Mouse (Mus musculus) heart, embryonic 10.5 days (tissue): ENCODE data around the gene Usp32. TPM values are rescaled to one million over a fixed set of nuclear protein-coding genes. Genes with fewer than 3 reads are reported as not detected.

Experiments used
- DNase-seq: peaks from one replicate; pipeline ENCODE4 v3.0.0-alpha.2; 2017; ENCODE audit warnings: low spot score
- H3K27ac ChIP-seq: fragments of 300-500 bp; sonication (generic); 2 replicates; pipeline ENCODE4 v1.5.1; 2016; ENCODE audit warnings: mild to moderate bottlenecking
- H3K27me3 ChIP-seq: fragments of 300-500 bp; sonication (generic); 2 replicates; pipeline ENCODE4 v1.6.1; 2016; ENCODE audit warnings: mild to moderate bottlenecking; ENCODE audit not compliant: poor library complexity, insufficient read depth, severe bottlenecking
- H3K36me3 ChIP-seq: fragments of 300-500 bp; sonication (generic); 2 replicates; pipeline ENCODE4 v1.6.1; 2016; ENCODE audit warnings: mild to moderate bottlenecking, moderate library complexity
- H3K4me1 ChIP-seq: fragments of 300-500 bp; sonication (generic); 2 replicates; pipeline ENCODE4 v1.6.1; 2016; ENCODE audit warnings: mild to moderate bottlenecking
- H3K4me3 ChIP-seq: fragments of 300-500 bp; sonication (generic); 2 replicates; pipeline ENCODE4 v1.5.1; 2016; ENCODE audit warnings: mild to moderate bottlenecking, moderate library complexity
- H3K9me3 ChIP-seq: fragments of 300-500 bp; sonication (generic); 2 replicates; pipeline ENCODE4 v1.6.1; 2016; ENCODE audit warnings: mild to moderate bottlenecking, moderate library complexity
- WGBS: fragments of 180-500 bp; shearing (Covaris S2); methylation state at CpG from one replicate; pipeline ENCODE4 v1.1.7; 2016; 5-methylcytosine and 5-hydroxymethylcytosine counted together
- polyA plus RNA-seq: library from polyadenylated mRNA; unstranded; fragments of >200 nt; fragmentation: Nextera tagmentation; extraction: Ambion mirVana; gene quantifications from 2 replicates; pipeline ENCODE4 v1.2.1, GENCODE M21; 2016

Usp32 gene
- polyA plus RNA-seq = 4.3 and 5.0 TPM in 2 replicates

DNA sequence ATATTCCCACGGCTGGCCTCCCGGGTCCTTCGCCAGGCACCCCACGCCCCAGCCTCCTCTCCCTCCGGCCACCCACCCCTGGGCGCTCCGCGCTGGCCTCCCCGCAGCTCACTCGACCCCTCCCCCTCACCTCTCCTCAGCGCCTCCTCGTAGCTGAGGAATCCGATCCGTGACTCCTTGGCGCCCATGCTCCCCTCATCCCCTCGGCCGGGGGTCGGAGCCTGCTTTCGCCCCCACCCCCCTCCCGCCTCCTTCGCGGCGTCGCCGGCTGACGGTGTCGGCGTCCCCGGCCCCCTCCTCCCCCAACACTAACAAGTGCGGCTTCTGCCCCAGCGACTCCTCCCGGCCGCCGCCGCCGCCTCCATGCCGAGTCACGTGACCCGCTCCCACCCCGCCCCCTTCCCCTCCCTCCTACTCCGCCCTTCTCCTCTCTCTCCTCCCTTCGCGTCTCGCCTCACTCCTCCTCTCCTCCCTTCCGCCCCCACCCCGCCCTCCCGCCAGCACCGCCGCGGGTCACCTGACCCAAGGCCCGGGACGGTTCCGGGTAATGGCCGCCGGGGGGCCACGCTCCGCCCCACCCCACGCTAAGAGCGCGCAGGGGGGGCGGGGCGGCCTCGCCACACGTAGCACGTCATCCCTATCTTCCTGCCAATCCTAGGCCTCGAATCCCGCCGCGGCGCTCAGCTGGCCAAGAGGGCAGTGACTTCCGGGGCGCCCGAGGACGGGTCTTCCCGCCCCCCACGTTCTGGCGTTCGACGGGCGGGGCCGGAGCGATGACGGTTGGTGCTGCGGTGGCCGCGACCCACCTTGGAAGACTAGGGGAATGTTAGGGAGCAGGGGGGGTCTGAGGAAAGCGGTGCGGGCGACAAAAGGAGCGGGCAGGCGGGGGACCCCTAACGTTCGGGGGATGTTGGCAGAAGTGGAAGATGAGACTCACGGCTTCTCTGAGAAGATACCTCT is at the start of gene Usp32:
Usp32 (minus strand) TSS at position 581 of the 960 bp plus-strand sequence.
- peaks cover 10% of the 10 kb centered on the region for H3K4me1 ChIP-seq
- under 1% methylated on average over 90 of the region's 94 CpGs for WGBS
- peak within 1 kb of the TSS; percentile 96 for H3K27ac ChIP-seq
- H3K27me3 ChIP-seq = no peaks in the 10 kb centered on the region
- no peaks in the 10 kb centered on the region for H3K36me3 ChIP-seq
- H3K4me3 ChIP-seq = peak within 1 kb of the TSS; percentile 97
- DNase-seq = peak; percentile 99
- no peaks in the 10 kb centered on the region for H3K9me3 ChIP-seq

DNA sequence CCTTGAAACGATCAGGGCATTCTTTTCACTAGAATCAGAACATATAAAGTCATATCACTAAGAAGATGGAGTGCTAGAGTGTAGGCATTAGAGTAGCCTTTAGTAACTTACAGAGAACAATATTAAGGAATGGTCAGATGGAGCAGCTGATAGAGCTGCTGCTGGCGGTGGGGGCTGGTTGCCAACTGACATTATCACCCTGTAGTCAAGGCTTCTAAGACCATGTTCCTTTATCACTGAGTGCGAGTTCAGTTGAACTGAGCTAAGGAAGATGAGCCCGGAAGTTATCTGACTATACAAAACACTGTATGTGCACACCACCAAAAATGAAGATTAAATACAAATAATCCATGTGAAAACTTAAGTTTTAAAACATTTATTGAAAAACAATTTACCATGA is 49.1 kb upstream of the Usp32 start:
- Histone ChIP-seq H3K27me3 (no peaks in the 10 kb centered on the region), H3K27ac (no peak overlapping the region), H3K4me1 (no peaks in the 10 kb centered on the region), H3K36me3 (peaks cover 56% of the 10 kb centered on the region), H3K4me3 (no peak overlapping the region), H3K9me3 (no peaks in the 10 kb centered on the region)
- no peak for DNase-seq
- 86% methylated on average over 4 of the region's 4 CpGs for WGBS

DNA sequence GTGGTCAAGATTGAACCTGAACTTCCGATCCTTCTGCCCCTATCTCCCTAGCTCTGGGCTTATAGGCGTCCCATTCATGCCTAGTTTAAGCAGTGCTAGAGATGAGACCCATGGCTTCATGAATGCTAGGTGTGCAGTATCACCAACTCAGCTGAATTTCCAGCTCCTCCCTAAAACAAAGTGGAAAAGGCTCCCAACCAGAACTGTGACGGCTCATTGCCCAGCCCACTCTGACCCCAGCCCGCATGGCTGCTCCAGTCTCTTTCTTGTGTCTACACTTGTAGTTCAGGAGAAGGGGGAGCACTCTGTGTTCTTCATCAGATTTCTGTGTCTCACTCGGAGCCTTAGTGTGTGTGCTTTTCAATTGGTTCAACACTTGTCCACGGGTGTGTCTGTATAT is 44.9 kb upstream of the Usp32 start:
- H3K9me3 ChIP-seq = no peaks in the 10 kb centered on the region
- H3K27ac ChIP-seq = no peak overlapping the region
- WGBS = 88% methylated on average over 6 of the region's 6 CpGs
- no peaks in the 10 kb centered on the region for H3K27me3 ChIP-seq
- H3K36me3 ChIP-seq = peaks cover 16% of the 10 kb centered on the region
- H3K4me3 ChIP-seq = no peak overlapping the region
- peaks cover 4% of the 10 kb centered on the region; the same call in 1 of the 2 replicates for H3K4me1 ChIP-seq
- no peak for DNase-seq

DNA sequence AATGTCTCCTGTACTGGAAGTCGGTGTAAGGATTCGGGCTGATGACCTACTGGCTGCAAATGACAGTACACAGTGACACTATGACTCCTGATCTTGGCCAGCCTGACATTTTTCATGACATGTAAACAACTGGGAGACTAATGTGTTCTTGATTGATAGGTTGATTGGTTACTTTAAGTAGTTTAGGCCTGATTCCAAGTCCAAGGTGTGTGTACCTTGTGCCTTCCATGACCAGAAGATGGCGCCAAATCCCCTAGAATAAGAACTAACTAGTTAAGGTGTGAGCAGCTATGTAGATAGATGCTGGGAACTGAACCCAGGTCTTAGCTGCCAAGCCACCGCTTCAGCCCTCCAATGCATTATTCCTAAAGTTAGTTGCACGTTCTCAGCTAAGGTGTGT is 44.1 kb upstream of the Usp32 start:
- no peak for DNase-seq
- Histone ChIP-seq H3K27me3 (no peaks in the 10 kb centered on the region), H3K27ac (no peak overlapping the region), H3K4me1 (peaks cover 4% of the 10 kb centered on the region; the same call in 1 of the 2 replicates), H3K4me3 (no peak overlapping the region), H3K9me3 (no peaks in the 10 kb centered on the region), H3K36me3 (peaks cover 9% of the 10 kb centered on the region)
- WGBS = 64% methylated on average over 5 of the region's 5 CpGs

DNA sequence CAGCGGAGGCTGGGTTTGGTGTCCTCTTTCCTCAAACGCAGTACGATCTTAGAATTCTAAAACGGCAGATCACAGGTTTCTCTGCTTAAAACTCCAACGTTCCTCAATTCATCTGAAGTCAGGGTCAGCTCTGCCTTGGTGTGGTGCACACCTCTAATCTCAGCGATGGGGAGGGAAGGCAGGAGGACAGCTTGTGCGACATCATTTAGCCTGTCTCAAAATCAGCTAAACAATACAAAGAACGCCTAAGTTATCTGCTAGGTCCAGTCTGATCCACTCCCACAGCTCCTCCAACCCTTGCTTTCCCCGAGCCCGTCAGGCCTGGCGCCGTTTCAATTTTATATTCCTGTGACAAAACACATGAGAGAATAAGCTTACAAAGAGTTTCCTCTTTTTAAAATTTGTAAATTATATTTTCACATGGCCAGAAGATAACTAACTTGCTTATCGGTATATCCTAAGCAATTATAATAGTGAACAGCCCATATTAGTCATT is 43.4 kb upstream of the Usp32 start:
- no peaks in the 10 kb centered on the region for H3K9me3 ChIP-seq
- peaks cover 2% of the 10 kb centered on the region; the same call in 1 of the 2 replicates for H3K36me3 ChIP-seq
- peak overlapping the region; percentile 56 for H3K4me3 ChIP-seq
- DNase-seq = no peak
- H3K27ac ChIP-seq = peak overlapping the region; percentile 60; the same call in 1 of the 2 replicates
- H3K4me1 ChIP-seq = peaks cover 4% of the 10 kb centered on the region; the same call in 1 of the 2 replicates
- peaks cover 1% of the 10 kb centered on the region; the same call in 1 of the 2 replicates for H3K27me3 ChIP-seq
- 27% methylated on average over 13 of the region's 13 CpGs for WGBS

DNA sequence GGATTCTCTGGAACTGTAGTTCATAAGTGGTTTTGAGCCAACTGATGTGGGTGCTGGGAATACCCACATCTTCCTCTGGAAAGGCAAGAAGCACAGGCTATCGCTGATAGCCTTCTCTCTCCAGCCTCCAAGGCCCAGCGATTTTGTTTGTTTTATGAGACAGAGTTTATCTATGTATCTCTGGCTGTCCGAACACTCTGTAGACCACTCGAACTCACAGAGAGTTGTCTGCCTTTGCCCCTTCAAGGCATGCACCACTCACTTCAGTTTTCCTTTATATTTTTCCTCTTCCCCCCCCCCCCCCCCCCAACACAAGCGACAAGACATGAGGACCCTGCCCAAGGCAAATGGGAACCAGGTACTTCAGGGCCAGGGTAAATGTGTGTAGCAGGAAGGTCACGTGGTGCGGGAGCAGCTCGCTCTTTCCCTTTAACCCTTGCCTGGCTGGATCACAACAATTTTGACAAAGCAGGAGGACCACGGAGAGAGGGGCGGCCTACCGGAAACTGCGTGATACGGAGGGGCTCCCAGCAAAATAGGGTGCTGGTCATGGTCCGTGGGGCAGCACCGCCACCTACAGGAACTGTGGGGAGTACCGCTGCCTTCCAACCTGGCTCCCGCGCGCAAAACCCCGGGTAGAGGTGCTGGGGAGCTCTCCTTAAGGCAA is 42.8 kb upstream of the Usp32 start:
- WGBS = 3% methylated on average over 20 of the region's 20 CpGs
- Histone ChIP-seq H3K27ac (peak overlapping the region; percentile 60), H3K4me1 (peaks cover 4% of the 10 kb centered on the region; the same call in 1 of the 2 replicates), H3K36me3 (no peaks in the 10 kb centered on the region), H3K27me3 (peaks cover 4% of the 10 kb centered on the region; the same call in 1 of the 2 replicates), H3K9me3 (no peaks in the 10 kb centered on the region), H3K4me3 (peak overlapping the region; percentile 56)
- peak; percentile 92 for DNase-seq

DNA sequence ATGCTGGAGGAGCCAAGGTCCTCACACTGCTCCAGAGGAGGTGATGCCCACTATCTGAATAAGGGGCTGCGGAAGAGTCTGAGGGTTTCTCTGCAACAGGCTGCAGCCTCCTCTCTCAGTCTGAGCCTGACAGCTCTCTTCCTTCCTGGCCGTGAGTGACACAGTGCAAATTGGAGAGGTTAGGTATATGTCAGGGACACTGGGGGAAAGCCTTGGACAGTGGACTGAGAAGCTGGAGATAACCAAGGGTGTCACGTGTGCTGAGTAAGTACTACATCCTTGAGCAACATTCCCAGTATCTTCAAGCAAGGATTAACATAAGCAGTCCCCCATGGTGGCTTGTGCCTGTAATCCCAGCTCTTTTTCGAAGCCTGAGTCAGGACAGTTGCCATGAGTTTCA is 38.5 kb upstream of the Usp32 start:
- Histone ChIP-seq H3K27ac (no peak overlapping the region), H3K27me3 (peaks cover 4% of the 10 kb centered on the region; the same call in 1 of the 2 replicates), H3K9me3 (no peaks in the 10 kb centered on the region), H3K4me3 (no peak overlapping the region), H3K4me1 (peaks cover 3% of the 10 kb centered on the region; the same call in 1 of the 2 replicates), H3K36me3 (no peaks in the 10 kb centered on the region)
- WGBS = 75% methylated on average over 4 of the region's 4 CpGs
- DNase-seq = peak; percentile 65

DNA sequence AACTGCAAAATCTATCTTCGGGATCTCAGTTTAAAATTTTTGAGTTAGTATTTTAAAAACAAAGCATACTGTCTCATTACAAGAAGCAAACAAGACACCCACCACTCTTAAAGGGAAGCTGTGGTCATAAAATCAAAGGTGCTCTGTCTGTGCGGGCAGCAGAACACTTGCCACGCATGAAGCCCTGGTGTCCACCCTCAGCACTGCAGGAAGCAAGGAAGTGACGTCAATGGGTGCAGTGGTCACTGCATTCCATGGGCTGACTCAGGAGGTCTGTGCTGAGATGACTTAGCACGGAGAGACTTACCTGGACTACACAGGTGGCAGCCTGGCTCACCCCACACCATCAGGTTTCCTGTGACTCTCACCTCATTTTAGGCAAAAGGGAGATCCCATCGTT is 37.8 kb upstream of the Usp32 start:
- no peak overlapping the region for H3K27ac ChIP-seq
- no peak for DNase-seq
- WGBS = 72% methylated on average over 6 of the region's 6 CpGs
- peaks cover 4% of the 10 kb centered on the region; the same call in 1 of the 2 replicates for H3K27me3 ChIP-seq
- H3K4me3 ChIP-seq = no peak overlapping the region
- H3K4me1 ChIP-seq = no peaks in the 10 kb centered on the region
- H3K9me3 ChIP-seq = no peaks in the 10 kb centered on the region
- H3K36me3 ChIP-seq = no peaks in the 10 kb centered on the region

DNA sequence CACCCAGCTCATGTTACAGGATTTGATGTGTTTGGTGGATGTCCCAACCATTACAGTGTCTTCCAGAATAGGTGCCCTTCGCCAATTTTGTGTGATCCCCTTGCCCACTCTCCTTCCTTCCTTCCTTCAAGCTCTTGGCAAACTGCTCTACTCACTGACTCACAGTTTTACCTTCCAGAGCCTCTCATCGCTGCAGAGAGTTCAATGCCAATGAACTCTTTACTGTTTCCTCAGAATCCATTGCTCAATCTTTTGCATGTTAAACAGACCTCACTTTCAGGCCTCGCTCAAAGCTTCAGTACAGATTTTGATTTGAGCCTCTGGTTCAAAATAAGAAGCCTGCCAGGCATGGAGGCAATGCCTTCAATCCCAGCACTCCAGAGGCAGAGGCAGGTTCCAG is 36.0 kb upstream of the Usp32 start:
- Histone ChIP-seq H3K27me3 (peaks cover 7% of the 10 kb centered on the region; the same call in 1 of the 2 replicates), H3K4me3 (no peak overlapping the region), H3K9me3 (no peaks in the 10 kb centered on the region), H3K27ac (no peak overlapping the region), H3K36me3 (no peaks in the 10 kb centered on the region), H3K4me1 (no peaks in the 10 kb centered on the region)
- no peak for DNase-seq
- 71% methylated on average over 3 of the region's 3 CpGs for WGBS

DNA sequence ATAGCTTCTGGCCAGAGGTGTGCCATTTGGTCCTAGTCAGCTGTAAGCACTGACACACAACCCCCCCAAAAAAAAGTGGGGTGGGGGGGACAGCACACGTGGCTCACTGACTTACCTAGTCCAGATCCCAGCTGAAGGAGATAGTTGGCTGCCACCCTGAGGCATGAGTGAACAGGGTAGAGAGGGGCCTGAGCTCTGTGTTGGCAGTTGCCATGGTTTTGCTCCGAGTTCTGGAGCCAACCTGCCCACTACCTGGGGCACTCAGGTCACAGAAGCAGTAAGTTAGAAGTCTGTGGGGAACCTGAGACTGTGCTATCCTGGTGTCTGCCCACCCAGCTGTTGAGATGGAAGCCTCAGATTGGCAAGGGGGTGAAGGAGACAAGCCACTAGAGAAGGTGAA is 30.9 kb upstream of the Usp32 start:
- no peak overlapping the region for H3K4me3 ChIP-seq
- 53% methylated on average over 2 of the region's 2 CpGs for WGBS
- no peaks in the 10 kb centered on the region for H3K9me3 ChIP-seq
- H3K36me3 ChIP-seq = no peaks in the 10 kb centered on the region
- DNase-seq = no peak
- H3K27ac ChIP-seq = no peak overlapping the region
- 0 out of 2 replicates have a peak, but pooled peaks cover 5% of the 10 kb centered on the region for H3K27me3 ChIP-seq
- peaks cover 13% of the 10 kb centered on the region; the same call in 1 of the 2 replicates for H3K4me1 ChIP-seq

DNA sequence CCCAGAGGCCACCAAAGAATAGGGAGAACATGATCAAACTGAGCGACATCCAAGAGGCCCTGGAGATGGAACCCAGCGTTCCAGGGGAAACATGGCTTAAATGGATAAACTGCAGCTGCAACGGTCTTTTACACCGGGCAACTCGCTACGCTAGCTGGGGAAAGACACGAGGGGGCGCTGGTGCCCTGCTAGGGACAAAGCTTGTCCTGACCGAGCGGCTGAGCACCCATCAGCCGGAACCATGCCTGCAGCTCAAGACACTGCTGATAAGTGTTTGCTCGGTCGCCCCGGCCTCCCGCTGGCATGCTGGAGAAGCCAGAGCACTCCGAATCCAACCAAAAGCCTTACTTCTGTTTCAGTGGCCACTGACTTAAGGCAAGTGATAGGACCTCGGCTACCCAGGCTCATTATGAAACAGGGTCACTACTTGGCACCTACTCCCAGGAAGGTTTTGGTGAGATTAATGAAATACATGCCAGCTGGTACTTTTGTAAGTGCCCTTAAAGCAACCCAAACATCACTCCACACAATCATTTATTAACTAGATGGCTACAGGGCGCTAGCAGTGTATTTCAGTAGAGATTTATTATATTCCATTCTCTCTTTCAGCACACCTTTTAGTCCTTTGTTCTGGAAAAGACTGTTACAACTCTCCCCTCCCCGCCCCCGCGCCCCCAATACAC is 30.2 kb upstream of the Usp32 start, which contains the start of gene 1700125H20Rik:
1700125H20Rik (plus strand) TSS at position 347 of the 683 bp plus-strand sequence.
- H3K4me1 ChIP-seq = peaks cover 13% of the 10 kb centered on the region; the same call in 1 of the 2 replicates
- peak; percentile 94 for DNase-seq
- H3K27ac ChIP-seq = peak within 1 kb of the TSS; percentile 54
- WGBS = 14% methylated on average over 21 of the region's 21 CpGs
- H3K4me3 ChIP-seq = peak within 1 kb of the TSS; percentile 39
- H3K27me3 ChIP-seq = 0 out of 2 replicates have a peak, but pooled peaks cover 5% of the 10 kb centered on the region
- no peaks in the 10 kb centered on the region for H3K36me3 ChIP-seq
- H3K9me3 ChIP-seq = no peaks in the 10 kb centered on the region

DNA sequence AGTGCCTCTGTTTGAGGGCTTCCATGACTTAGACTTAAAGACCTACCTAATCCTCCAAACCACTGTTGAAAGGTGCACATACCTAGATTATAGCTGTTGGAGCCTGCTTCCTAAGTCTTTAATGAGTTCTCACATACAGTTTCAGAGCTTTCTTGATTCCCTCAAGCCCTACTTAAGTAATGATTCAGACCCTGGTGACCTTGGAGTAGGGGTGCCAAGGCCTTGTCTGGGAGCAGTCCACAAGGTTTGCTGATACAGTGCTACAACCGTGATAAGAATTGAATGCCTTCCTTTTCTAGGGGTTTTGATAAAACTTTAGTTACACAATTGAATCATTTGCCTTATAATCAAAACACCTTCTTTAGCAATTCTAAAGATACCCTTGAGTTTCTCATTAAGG is 27.5 kb upstream of the Usp32 start:
- H3K36me3 ChIP-seq = no peaks in the 10 kb centered on the region
- peaks cover 13% of the 10 kb centered on the region; the same call in 1 of the 2 replicates for H3K4me1 ChIP-seq
- H3K27me3 ChIP-seq = 0 out of 2 replicates have a peak, but pooled peaks cover 5% of the 10 kb centered on the region
- DNase-seq = no peak
- H3K4me3 ChIP-seq = no peak overlapping the region
- no peaks in the 10 kb centered on the region for H3K9me3 ChIP-seq
- WGBS = 62% methylated on average over 1 of the region's 1 CpGs
- H3K27ac ChIP-seq = no peak overlapping the region
